Mouse (Mus musculus) CD4-positive helper T cell, adult 2 months (primary cell): ENCODE measurements around the gene Sumo3.

Experiments used
- DNase-seq: peaks from one replicate; pipeline ENCODE4 v3.0.0-alpha.2; 2012; ENCODE audit warnings: low read depth, missing footprints, low spot score

The Sumo3 gene

DNA sequence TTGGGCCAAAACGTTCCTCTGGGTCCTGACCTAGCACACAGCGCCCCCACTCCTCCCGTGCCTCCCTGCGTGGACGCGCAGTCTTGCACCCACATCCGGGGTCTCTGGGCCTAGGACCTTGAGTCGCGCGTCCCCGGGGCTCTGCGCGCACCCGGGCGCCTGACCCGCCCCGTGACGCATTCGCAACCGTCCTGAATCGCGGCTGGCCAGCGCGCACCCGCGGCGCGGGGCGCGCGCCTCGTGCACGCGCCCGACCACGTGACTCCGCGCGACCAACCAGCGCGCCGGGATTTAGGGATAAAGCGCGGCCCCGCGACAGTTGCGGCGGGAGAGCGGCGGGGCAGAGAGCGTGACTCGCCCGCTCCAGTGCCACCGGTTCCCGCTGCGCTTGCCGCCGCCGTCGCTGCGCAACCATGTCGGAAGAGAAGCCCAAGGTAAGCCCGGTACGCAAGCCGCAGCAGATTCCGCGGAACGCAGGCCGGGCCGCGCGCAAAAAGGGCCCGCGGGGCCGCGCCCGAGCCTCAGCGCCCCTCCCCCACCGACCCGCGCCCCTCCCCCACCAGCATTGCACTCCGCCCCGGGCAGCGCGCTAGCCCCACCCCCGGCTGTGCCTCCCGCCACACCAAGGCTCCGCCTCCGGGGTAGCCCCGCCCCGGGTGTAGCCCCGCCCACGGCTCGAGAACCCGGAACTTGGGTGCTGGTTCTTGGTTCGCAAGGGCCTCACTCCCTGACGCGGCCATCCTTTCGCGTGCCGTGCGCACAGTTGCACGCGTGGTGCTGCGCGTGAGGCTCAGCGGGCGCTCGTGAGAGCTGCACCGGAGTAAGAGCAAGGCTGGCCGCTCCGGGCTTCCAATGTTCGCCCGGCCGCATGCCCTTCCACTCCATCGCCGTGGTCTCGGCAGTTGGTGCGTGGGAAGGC lies at the start of gene Sumo3, which contains the start of gene Gm49325:
Gene Sumo3, plus strand, starts transcription at position 190 of the 919 bp plus-strand sequence.
Gene Gm49325, plus strand, starts transcription at position 290 of the 919 bp plus-strand sequence.
- DNase-seq, result peak; percentile 97

DNA sequence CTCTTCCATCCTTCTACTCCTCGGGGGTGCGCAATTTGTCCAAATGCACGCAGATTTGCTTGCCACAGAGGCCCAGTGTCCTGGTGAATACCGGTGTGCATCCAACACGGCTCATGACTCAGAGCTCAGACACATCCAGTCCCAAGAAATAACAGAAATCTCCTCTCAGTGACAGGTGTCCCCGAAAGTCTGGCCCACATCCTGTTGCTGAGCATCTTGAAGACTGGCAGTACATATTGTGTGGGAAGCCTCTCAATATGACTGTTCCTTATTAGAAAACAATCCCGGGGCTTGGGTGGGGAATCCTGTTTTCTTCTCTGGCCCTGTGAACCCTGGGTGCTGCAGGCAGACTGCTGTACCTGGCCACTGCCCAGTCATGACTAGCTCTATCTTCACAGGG lies 49.3 kb upstream of the Sumo3 start:
- peak; percentile 45 for DNase-seq

DNA sequence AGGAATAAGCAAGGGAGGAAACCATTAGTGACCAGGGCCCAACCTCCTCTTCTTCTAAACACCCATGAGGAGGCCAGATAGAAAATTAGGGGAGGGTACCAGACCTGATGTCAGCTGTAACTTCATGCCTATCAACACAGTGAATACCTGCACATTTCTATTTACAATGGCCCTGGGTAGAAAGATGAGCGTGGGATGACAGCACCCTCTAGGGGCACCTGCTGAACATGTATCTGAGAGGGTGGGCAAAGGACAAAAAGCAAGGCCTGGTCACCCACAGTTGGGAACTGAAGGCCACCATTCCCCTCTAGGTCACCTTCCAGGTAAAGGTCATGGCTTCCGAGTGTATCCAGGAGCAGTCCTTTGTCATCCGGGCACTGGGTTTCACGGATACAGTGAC lies 48.3 kb upstream of the Sumo3 start:
- peak; percentile 30 for DNase-seq

DNA sequence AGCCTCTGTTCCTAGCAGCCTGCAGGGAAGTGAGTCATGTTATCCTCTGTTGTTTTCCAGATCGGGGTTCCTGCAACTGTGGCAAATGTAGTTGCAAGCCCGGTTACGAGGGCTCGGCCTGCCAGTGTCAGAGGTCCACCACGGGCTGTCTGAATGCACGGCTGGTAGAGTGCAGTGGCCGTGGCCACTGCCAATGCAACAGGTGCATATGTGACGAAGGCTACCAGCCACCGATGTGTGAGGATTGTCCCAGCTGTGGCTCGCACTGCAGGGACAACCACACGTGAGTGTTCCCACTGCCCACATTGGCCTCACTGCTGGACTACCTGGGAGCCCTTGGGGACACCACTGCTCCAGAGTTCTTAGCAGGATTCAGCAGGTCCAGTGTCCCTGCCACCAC lies 45.8 kb upstream of the Sumo3 start:
- DNase-seq, result no peak

DNA sequence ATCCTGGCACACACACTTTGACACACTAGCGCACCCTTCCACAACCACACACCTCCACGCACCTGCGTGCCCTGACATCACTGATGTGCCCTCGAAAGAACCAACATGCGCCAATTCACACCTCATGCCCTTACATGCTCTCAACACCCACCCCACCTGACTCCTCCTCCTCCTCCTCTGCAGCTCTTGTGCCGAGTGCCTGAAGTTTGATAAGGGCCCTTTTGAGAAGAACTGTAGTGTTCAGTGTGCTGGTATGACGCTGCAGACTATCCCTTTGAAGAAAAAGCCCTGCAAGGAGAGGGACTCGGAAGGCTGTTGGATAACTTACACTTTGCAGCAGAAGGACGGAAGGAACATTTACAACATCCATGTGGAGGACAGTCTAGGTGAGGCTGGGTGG lies 45.1 kb upstream of the Sumo3 start:
- DNase-seq, result no peak

DNA sequence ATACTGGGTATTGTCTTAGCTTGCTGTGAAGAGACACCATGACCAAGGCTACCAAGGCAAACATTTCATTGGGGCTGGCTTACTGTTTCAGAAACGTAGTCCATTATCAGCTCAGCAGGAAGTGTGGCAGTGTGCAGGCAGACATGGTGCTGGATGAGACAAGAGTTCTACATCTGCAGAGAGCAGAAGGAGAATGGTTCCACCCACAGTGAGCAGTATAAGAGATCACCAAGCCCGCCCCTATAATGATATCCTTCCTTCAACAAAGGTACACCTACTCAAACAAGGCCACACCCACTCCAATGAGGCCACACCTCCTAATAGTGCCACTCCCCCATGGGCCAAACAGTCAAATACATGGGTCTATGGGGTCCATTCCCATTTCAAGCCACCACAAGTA lies 44.4 kb upstream of the Sumo3 start:
- DNase-seq, result no peak

DNA sequence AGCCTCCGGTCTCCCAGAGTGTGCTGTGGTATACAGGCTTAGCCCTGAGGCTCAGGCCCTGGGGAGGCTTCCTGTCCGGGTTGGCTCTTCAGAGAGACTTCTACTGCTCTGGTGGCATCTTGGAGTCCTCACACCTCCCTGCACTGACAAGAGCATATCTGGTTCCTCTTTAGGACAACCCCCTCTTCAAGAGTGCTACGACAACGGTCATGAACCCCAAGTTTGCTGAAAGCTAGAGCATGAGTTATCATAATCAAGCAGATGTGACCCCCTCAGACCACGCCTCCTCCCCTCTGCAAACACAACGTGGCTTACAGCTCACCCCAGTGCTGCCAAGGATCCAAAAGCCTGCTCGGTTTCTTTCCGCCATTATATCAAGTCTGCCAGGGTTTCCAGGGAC lies 40.9 kb upstream of the Sumo3 start:
- DNase-seq, result no peak

DNA sequence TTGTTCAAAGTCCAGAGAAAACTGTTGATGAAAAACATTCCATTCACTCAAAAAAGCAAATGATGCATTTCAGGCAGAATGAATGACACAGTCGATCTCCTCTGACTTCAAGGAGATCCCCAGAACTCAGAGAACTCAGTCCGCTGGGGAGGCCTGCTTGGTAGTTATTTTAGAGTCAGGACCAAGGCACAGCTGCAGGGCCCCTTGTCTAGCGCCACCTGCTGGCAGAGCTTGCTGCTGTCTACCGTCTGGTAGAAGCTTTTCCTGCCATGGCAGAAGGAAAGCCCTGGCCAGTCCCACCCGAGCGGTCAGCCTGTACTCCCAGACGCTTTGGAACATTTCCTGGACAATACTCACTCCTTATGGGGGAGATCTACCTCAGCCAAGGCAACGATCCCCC lies 39.2 kb upstream of the Sumo3 start:
- DNase-seq, result peak; percentile 80

DNA sequence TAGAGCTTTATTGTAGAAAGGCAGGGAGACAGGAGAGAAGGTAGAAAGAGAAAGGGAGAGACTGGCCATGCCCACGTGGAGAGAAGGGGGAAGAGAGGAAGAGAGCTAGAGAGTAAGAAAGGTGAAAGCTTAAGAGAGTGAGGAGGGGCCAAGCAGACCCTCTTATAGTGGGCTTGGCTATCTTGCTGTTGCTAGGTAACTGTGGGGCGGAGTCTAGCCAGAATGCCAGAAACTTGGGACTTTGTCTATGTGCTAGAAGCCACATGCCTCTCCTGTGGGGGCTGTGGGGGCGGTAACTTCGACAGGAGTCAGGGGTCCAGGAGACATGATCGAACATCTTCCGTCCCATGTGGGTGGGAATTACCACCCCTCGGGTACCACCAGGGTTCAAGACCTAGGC lies 36.4 kb upstream of the Sumo3 start:
- no peak for DNase-seq

DNA sequence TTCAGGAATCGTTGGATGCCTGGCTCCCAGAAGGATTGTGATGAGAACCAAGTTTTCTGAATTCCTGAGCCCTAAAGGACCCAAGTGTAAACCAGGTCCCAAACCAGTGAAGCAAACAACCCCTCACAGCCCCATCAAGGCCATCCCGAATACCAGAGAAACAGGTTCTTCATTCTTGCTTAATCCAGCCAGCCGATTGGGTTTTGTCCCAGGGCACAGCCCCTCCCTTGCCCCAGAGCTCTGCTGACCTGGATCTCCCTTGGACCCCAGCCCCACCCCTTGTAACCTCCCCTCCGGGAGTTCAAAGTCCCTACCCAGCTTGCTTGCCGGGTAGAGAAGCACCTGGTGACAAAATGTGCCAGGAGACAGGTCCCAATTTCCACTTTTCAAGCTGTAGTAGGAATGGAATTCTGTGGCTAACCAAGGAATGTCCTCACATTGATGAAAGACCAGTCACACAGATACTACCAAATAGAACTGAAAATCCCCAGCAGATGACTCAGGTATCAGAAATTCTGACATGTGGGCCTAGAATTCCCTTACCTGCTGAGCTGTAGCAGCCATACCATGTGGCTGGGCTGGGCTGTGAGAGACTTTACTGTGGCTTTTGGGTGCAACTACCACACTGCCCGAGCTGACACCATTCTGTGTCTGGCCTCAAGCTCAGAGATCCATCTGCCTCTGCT lies 35.8 kb upstream of the Sumo3 start:
- no peak for DNase-seq

DNA sequence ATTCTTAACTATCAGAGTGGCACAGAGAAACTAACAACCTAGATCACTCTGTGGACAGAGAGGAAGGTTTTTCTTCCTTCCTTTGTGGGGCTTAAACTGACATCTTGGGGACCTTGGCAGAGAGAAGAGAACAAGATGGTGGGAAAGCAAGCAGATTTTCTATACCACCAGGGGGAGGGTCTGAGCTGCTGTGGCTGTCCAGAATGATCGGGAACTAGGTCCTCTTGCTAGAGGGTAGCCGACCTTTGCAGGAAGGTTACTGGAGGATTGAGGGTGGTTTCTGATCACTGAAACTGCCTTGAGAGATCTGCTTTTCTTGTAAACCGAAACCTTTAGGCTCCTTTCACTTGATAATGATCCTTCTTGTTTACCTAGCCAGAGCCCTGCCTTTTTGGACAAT lies 33.7 kb upstream of the Sumo3 start:
- peak; percentile 30 for DNase-seq

DNA sequence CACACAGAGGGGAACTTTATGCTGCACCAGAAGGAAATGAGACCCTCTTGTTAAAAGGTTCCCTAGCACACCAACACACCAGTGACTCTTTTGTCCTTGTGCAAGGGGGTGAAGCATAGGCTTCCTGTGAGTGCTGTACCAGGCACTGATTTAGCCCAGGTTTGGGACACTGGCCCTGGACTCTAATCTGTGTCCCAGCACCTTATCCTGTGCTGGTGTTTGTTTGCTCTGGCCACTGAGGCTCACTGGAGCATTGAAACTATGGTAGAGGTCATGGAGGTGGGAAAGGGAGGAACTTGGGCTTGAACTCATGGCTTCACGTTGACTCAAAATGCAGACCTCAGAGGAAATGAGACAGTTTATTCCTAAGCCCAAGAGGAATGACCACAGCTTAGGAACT lies 32.7 kb upstream of the Sumo3 start:
- DNase-seq, result no peak

DNA sequence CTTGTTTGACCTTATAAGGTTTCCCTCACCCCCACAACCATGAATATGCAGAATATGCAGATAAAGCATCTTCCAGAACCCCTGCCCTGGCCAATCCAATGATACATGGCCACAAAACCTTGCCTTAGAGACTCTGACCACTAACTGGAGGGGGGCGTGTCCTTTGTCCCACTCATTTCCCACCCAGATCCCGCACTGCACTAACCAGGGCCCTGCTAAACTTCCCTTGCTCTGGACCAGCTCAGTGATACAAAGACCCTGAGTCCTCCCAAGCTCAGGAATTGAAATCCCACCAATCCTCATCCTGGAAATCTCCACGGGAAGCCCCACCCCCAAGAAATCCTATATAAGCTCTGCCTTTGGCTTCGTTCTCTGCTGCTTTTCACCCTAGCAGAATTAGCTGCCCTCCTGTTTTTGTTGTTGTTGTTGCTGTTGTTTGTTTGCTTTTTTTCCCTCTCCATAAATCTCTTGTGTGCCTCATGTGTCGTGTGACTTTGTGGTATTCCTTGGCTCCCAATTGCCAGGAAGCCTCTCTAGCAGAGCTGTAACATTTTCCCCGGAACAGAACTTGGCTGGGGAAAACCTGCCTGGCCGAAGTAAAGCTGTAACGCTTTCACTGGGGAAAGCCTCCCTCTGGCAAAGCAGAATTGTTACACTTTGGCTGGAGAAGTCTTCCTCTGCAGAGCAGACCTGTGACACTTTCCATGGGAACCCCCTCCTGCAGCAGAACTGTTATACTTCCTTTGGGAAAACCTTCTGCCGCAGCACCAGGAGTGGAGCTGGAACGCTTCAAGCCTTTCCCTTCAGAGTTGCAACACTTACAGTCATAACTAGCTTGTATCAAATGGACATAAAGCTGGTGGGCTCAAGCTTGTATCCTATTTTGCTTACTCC lies 25.6 kb upstream of the Sumo3 start:
- no peak for DNase-seq

DNA sequence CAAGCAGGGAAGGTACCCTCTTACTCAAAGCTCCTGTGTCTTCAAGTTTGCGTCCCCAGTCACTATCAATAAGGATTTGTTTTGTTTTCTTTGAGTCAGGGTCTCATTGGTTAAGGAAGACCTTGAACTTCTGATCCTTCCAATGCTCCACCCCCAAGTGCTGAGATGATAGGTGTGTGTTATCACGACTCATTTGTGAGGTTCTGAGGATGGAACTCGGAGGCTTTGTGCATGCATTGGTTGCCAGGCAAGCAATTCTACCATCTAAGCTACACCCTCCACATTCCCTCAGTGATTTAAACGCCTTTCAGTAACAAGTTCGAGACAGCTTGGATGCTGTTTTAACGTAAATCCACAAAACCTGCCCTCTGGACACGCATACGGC lies 24.9 kb upstream of the Sumo3 start:
- no peak for DNase-seq

DNA sequence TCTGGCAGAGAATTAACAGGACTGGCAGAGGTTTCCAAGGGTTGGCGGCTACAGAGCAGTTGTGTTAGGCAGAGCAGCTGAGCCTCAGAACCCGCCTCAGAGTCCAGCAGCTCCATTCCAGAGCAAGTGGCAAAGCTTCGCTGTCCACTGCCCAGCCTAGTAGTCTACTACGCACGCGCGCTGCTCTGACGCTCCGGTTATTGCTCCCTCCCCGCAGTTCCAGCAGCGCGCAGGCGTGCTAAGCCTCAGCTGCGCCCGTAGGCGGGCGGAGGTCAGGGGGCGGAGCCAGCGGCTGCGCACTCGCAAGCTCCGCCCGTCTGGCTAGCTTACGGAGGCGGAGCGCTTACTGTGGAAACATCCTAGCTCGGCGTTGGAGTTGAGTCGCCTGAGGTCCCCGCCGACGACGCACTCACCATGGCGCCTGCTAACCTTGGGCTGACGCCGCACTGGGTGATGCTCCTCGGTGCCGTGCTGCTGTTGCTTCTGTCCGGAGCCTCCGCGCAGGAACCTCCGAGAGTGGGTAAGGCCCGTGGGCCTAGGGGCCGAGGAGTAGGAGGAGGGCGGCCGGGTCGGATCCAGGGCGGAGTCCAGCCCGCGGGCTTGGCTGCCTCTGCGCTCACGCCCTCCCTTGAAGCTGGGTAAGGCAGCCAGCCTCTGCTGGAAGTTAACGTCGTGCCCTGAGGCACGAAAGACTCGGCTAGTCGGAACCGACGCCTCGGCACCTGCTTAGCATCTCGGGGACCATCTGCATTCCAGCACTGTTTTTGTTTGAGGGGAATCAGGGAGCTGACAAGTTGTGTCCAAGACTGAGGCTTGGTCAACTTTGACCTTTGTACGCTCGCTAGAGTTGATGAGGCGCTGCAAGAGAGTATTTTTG lies 24.3 kb upstream of the Sumo3 start, which contains the start of gene Pttg1ip:
Gene Pttg1ip, plus strand, starts transcription at position 313 of the 877 bp plus-strand sequence.
- peak; percentile 99 for DNase-seq

DNA sequence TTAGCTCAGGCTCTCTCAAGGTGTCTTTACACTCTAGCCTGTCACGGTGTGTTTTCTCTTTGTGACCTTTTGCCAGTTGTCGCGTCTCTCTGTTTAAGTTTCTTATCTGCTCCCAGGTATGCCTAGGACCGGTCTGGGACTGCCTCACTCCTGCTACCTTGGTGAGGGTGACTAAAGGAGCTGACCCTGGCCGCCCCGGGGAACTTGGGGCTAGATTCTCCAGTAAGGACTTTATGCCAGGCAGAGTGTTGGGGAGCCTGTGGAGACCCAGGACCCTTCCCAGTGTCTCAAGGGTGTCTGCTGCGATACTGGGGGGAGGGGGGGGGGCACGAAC lies 23.6 kb upstream of the Sumo3 start:
- no peak for DNase-seq

DNA sequence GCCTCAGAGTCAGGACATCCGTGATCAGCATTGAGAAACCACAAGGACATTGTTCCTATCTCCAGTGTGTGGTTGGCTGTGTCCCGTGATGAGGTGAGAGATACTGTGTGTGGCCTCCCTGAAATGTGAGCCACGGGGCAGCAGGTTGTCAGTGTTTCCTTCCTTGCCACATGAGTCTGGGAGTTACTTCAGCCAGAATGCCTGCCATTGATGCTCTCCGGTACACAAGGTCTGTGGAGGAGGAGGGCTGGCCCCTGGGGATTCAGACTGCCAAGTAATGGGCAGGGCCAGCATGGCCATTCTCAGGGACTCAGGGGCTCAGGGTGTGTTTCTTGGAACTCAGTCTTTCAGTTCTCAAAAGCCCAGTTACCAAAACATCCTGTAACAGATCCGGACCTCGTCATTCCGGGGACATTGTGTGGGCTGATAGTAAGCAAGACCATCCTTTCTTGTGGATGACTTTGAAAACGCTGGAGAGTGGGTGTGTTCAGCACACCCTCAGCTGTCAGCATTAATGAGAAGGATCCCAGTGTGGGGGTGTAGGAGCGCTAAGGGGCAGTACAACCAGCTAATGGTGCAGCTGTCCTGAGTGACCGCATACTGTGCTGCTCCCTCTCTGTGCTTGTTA lies 22.0 kb upstream of the Sumo3 start:
- DNase-seq, result peak; percentile 65

DNA sequence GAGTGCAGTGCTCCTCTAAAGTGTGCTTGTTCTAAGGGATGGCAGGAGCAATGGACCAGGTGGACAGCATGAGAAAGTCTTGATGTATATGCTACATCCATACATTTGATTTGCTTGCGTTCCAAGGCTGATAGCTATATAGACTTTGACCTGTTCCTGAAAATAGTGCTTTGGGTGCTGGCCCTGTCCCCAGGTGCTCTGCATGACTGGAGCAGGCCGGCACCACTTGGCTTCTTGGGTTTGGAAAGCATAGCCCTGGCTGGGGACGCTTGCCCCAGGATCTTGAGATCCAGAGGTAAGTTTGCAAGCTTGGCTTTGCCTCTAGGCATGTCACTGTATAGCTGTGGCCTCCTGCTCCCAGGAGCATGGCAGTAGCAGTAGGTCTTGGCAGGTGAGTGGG lies 19.3 kb upstream of the Sumo3 start:
- DNase-seq, result no peak

DNA sequence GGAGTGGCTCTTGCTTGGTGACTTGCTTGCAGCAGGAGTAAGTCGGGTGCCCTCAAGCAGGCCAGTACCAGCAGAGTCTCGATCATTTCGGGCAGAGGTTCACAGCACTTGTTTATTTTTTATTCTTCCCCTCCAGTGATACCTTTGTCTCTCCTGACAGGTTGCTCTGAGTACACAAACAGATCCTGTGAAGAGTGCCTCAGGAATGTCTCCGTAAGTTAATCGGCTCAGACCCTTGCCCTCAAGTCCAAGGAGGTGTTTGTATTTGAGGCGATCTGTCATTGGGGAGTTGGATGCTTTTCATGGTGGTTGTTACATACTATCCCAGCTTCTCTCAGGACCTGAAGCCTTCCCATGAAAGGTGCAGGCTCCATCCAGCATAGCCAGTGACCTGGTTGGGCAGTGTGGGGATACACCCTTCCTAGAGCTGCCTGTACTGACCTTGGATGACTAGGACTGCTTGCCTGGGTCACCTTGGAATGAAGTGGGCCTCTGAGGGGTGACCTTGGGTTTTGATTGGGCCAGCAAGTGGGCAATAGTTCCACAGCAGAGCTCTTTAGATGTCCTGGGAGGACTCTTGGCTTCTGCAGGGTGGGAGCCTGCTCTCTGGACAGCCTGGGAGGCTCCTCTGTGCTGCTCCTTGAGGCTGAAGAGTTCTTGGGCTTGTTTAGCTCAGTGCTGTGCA lies 18.7 kb upstream of the Sumo3 start:
- DNase-seq, result no peak

DNA sequence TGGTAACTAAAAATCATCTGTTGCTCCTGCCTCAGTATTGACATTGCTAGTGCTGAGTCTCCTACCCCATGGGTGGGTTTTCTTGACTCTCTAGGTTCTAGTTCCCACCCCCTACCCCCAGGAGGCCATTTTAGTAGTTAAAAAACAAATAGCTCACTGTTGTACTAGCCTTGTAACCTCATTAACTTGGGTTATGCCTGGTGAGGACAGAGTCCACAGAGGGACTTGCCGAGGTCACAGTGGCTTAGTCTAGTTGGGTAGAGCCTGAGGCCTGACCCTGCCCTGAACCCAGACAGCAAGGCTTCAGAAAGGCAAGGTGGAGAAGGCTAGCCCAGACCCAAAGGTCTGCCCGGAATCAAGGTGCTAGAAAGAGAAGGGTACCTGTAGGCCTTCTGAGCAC lies 17.9 kb upstream of the Sumo3 start:
- DNase-seq, result no peak
